Mouse (Mus musculus): ENCODE data around the gene Spsb2.

The Spsb2 gene

DNA sequence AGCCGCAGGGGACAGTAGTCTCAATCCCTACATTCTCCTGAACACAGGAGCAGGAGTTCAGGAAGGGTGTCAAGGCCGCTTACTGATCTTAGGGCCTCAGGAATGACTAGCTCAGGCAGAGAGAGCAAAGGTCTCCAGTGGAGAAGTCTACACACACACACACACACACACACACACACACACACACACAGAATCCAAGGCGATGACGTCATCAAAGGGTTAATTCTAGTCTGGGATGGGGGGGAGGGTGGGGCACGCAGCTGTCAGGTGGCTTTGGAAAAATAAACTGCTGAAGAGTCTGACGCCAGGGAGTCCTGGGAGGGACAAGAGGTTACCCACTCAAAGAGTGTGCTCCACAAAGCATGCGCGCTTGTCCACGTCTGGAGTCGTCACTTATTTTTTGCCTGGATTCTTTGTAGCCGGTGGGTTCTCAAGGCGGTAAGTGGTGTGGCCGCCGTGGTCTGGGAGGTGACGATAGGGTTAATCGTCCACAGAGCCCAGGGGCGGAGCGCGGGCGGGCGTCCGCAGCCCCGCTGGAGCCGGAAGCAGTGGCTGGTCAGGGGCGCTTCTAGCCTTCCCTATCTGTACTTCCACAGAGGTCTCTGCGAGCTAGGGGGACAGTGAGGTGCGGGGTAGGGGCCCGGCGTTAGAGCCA lies at the start of gene Spsb2:
Gene Spsb2 (plus strand): TSS at position 304 of the 655 bp plus-strand sequence.
- no peak for ATAC-seq (ENCODE audit: low TSS enrichment)

- ATAC-seq (ENCODE audit: low TSS enrichment) = no peak
Observed at GRCm38 (mm10) chr6:124758849-124759232, 49.6 kb upstream of the Spsb2 start.

DNA sequence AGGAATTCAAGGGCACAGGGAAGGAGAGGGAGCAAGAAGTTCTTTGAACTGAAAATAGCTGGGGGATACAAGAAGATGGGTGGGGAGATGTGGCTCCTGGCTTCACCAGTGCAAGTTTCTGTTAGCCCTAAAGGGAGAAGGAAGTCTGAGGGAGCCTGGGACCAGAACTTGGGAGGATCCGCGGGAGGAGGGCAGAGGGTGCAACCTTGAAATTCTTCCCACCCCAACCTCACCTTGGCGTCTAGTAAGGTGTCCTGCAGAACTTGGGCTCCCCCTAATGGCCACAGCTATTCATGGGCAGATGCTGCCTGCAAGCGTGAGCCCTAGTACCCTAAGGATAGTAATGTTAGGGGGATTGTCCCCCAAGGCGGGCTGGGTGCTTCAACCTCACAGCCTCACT lies 49.2 kb upstream of the Spsb2 start:
- ATAC-seq (ENCODE audit: low TSS enrichment) = peak; percentile 53

DNA sequence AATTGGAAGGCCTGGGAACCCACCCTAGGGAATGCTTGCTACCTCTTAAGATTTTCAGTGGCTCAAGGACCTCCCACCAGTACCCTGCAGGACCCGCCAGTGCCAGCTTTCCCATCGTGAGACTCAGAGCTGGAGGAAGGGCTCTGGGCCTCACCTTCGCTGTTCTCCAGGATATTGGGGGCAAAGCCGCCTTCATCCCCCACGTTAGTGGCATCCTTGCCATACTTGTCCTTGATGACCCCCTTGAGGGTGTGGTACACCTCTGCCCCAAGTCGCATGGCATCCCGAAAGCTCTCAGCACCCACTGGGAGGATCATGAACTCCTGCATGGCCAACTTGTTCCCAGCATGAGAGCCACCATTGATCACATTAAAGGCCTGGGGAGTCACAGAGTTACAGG lies 42.5 kb upstream of the Spsb2 start:
- ATAC-seq (ENCODE audit: low TSS enrichment) = no peak

- ATAC-seq (ENCODE audit: low TSS enrichment) = no peak
Observed at GRCm38 (mm10) chr6:124767536-124767919, 40.9 kb upstream of the Spsb2 start.

- ATAC-seq (ENCODE audit: low TSS enrichment) = peak; percentile 53
Observed at GRCm38 (mm10) chr6:124767920-124768703, 40.3 kb upstream of the Spsb2 start.

DNA sequence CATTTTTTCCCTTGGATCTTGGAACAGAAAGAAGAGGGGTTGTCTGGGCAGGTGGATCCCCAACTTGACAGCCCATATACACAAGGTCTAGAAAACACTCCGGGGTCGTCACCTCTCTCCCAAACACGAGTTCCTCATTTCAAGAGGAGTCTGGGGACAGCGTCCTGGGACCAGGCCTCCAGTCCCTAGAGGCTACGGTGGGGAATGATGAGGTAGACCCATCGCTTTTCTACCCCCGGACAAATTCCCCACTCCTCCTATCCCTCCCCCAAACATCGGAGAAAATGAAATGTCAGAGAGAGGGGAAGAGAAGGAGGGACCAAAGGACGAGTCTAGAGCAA lies 39.8 kb upstream of the Spsb2 start:
- peak; percentile 24; the same call in 1 of the 2 replicates for ATAC-seq (ENCODE audit: low TSS enrichment)

GRCm38 (mm10) chr6:124769101-124769765 lies 39.2 kb upstream of the Spsb2 start, which contains the start of gene Eno2:
Eno2 (minus strand) TSS chr6:124769673.
- ATAC-seq (ENCODE audit: low TSS enrichment) = peak; percentile 68

DNA sequence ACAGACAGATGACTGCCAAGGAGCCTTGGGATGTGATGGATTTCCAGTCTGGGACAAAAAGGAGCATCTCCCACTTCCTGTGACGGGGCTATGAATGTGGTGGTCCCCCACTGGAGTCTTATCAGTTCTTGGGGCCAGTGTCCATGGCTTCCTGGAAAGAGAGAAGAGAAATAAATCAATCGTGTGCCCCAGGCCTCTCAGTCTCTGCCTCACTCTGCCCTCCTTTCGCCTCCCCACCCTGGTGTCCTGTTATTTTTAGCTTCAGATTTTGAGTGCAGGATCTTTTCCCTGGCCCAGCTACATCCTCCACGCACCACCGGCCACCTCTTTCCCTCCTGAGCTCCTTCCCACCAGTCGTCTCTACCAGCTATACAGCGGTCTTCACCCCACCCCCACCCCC lies 38.4 kb upstream of the Spsb2 start:
- ATAC-seq (ENCODE audit: low TSS enrichment) = no peak

DNA sequence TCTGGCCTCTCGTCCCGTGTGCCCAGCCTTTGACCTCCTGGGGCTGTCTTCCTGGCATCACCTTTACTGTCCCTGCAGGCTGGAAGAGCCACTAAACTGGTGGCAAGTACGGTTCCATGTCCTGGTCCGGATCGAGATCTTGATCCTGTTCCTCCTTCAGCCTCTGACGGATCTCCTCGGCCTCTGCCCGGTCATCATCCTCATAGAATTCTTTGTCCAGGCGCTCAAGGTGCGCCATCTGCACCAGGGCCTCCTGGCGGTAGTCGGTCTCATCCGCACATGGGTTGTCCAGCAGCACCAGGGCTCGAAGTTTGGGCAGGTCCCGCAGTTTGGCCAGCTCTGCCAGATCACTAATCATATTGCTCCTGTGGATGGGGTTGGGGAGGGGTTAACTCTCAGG lies 38.0 kb upstream of the Spsb2 start:
- no peak for ATAC-seq (ENCODE audit: low TSS enrichment)

DNA sequence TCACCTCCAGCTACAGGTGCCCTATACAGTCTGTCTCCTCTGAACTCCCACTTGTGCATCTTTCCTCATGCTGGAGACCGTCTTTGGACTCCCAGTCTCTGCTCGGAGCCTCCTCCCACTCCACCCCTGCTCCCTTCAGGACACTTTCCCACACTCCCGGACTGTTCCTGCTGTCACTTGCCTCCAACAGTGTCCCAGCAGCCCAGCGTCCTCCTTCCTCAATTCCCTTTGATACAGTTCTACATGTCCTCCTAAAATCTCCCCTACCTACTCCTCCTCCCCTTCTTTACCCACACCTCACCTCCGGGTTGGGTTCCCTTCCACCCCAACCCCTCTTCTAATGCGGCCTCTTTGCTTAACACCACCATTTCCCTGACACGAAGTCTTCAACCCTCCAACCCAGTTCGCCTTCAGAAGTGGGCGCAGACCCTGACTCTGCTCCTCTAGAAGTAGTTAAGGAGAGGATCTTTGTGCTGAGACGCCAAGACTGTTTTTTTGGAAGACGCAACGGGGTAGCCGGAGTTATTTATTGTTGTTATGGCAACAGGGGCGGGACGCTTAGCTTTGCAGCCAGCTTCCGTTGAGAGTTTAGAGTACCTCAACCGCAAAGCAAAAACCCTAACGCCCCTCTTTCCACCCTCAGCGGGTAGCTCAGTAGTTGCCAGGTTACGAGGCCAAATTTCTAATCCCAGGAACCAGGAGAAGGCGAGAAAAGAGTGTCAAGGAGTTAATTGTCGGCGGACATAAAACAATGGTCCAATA lies 29.1 kb upstream of the Spsb2 start, which contains the start of gene Lrrc23:
Gene Lrrc23 (minus strand): TSS at position 506 of the 762 bp plus-strand sequence.
- peak; percentile 45 for ATAC-seq (ENCODE audit: low TSS enrichment)

- ATAC-seq (ENCODE audit: low TSS enrichment) = no peak
Observed at GRCm38 (mm10) chr6:124779984-124780416, 28.5 kb upstream of the Spsb2 start.

GRCm38 (mm10) chr6:124780917-124781316 lies 27.5 kb upstream of the Spsb2 start:
- peak; percentile 80 for ATAC-seq (ENCODE audit: low TSS enrichment)

DNA sequence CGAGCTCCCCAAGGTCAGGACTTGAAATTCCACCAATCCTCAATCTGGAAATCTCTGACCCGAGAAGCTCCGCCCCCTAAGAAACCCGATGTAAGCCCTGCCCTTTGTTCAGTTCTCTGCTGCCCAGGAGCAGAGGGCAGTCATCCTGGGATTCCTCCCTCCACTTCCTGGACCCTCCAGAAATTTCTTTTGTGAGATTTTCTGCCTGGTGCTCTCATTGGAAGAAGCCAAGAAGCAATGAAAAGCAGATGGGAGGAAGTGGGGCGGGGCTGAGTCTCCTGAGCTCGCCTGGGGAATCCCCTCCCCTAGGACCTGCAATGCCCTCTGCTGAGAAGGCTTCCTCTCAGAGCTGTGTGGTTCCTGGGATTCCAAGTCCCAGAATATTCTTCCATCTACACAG lies 26.0 kb upstream of the Spsb2 start:
- ATAC-seq (ENCODE audit: low TSS enrichment) = no peak

- peak; percentile 80 for ATAC-seq (ENCODE audit: low TSS enrichment)
Observed at GRCm38 (mm10) chr6:124786756-124787420, 21.6 kb upstream of the Spsb2 start.

DNA sequence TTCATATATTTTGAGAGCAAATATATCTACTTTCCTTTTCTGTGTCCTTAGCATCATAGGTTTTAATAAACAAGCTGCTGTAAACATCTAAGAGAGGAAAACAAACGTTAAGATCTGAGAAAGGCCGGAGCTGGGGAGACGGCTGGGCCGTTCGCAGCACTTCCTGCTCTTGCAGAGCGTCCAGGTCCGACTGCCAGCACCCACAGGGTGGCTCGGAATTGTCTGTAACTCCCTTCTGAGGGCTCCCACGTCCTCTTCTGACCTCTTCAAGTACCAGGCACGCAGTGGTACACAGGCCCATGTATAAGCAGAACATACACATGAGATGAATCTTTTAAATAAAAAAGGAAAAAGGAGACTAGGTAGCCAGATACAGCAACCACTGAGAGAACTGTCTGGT lies 20.7 kb upstream of the Spsb2 start:
- ATAC-seq (ENCODE audit: low TSS enrichment) = no peak

DNA sequence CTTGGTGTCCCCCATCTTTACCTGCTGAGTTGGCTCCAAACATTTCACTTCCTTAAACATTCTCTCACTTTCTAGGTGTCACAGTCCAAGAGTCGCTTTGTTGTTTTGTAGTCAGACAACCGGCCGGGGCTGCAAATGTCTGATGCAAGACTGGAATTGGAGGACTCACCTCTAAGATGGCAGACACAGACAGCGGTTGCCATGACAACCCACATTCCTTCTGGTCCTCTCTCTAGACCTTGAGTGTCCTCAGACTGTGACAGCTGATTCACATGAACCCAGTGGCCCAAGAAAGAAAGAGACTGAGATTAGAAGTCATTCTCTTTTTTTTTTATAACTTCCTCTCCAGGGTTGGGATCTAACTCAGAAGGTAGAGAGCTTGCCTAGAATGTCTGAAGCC lies 18.9 kb upstream of the Spsb2 start:
- no peak for ATAC-seq (ENCODE audit: low TSS enrichment)

DNA sequence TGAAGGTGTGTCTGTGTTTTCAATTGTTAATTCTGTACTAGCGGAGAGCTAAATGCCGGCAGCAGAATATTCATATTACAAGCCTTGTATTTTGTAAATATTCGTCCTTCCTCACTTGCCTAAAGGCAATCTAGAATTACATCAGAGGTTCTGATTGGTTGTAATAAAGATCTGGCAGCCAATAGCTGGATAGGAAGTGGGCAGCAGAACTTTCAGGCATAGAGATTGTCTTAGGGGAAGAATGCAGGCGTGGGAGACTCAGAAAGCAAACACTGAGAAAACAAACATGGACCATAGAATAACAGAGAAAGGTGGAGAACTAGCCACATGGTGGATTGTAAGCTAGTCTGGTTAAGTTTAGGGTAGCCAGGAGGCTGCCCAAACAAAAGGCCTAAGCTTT lies 18.3 kb upstream of the Spsb2 start:
- no peak for ATAC-seq (ENCODE audit: low TSS enrichment)

DNA sequence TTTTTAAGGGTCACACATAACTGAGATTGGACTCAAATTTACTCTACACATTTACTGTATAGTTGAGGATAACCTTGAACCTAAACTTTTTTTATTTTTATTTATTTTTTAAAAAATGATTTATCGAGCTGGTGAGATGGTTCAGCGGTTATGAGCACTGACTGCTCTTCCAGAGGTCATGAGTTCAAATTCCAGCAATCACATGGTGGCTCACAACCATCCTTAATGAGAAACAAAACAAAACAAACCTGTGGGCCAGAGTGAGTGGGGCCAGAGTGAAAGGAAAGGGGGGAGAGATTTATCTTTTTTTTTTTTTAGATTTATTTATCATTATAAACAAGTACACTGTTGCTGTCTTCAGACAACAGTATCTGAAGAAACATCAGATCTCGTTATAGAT lies 16.6 kb upstream of the Spsb2 start:
- ATAC-seq (ENCODE audit: low TSS enrichment) = no peak

GRCm38 (mm10) chr6:124795781-124796180 lies 12.7 kb upstream of the Spsb2 start:
- no peak for ATAC-seq (ENCODE audit: low TSS enrichment)

DNA sequence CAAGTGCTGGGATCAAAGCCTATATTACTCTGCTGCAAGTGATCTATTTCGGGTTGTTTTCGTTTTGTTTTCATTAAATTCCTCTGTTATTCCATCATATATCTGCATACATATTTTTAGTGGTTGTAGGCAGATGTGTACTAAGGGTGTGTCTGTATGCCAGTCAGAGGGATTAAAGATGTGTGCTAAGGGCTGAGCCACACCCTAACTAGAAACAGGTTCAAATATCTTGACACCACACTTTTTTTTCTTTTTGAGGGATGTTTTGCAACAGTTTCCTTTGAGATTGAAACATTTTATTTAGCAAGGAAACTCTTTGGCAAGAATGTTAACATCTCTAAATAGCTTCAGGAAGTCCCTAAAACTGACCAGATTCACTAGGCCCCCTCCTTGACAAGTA lies 12.3 kb upstream of the Spsb2 start:
- ATAC-seq (ENCODE audit: low TSS enrichment) = no peak
